Mouse (Mus musculus) bone marrow, adult 2 months (tissue): ENCODE results near the gene Stra6l.

Experiments used
- CTCF ChIP-seq: fragments of 200-500 bp; IDR thresholded peaks from 2 replicates; pipeline ENCODE4 v1.5.1; 2011; ENCODE audit warnings: low read length, control low read depth; ENCODE audit not compliant: control insufficient read depth, insufficient read depth
- POLR2A ChIP-seq: fragments of 200-500 bp; IDR thresholded peaks from 2 replicates; pipeline ENCODE4 v1.6.1; 2011; ENCODE audit warnings: low read depth, mild to moderate bottlenecking, control low read depth, low read length, borderline replicate concordance; ENCODE audit not compliant: control insufficient read depth

DNA sequence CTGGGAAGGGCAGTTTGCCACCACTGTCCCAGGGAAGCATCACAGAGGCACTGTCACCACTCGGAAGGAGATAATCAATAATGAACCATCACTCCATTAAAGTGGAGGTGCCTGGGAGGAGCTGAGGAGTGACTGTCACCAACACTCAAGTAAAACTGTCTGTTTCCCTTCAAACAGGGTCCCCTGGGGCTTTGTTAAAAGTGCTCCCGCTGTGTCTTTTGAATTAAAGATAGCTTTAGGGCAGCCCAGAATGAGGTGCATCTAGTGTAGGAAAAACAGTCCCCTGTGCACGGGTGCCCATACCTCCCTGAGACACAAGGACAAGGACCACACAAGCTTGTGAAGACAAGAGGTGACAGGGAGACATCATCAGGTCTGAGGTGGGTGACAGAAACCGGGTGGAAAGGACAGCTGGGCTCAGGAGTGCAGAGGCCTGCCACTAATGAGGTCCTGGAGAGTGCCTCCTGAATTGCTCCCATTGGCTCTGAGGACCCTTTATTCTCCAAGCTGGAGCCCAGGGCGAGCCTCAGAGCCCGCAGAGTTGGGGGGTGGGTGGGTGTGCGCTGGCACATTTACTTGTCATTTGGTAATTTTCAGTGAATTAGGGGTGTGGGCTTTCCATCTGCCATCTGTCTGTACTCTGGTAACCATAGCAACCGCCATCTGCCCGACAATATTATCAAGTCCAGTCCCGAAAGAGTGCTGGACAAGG, 24.3 kb upstream of the Stra6l start:
- TF ChIP-seq CTCF: no peak
- no peak for TF ChIP-seq POLR2A
